Mouse (Mus musculus): Measurements from ENCODE around the gene Naa25. TPM values are rescaled to one million over a fixed set of nuclear protein-coding genes. Genes with fewer than 3 reads are reported as not detected.

The Naa25 gene
- total RNA-seq, 4 experiments from 2014 or later = 34.7 to 41.3 (median 36.6) TPM

- no peak for DNase-seq (ENCODE audit: low spot score in 2 of 2)
These were observed 4.9 kb upstream of the Naa25 start for GRCm38 (mm10) chr5:121392667-121393380.

DNA sequence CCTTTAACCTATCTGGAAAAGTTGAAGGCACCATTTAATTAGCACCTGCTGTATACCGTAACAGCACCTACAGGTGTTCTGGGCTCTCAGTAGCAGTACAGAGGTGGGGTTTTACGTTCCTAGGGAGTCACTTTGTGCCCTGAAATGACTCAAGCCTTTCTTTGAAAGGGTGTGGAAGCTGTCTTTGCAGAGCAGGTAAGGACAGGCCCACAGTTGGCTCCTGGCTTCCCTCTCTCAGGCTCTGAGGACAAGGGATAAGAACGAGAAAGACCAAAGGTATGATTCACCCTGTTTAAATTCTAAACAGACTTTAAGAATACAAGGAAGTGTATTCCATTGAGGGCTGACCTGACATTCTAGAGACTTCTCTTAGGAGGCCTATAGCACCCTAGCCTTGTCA, 4.3 kb upstream of the Naa25 start:
- no peak for DNase-seq (ENCODE audit: low spot score in 2 of 2)

- no peak for DNase-seq (ENCODE audit: low spot score in 2 of 2)
These were observed 2.1 kb upstream of the Naa25 start for GRCm38 (mm10) chr5:121395621-121396020.

GRCm38 (mm10) chr5:121398146-121398964, 619 bp downstream of the Naa25 start:
- no peak for DNase-seq (ENCODE audit: low spot score in 2 of 2)

- DNase-seq (ENCODE audit: low spot score in 2 of 2) = no peak
These were observed 1.3 kb downstream of the Naa25 start for GRCm38 (mm10) chr5:121398965-121399462.

DNA sequence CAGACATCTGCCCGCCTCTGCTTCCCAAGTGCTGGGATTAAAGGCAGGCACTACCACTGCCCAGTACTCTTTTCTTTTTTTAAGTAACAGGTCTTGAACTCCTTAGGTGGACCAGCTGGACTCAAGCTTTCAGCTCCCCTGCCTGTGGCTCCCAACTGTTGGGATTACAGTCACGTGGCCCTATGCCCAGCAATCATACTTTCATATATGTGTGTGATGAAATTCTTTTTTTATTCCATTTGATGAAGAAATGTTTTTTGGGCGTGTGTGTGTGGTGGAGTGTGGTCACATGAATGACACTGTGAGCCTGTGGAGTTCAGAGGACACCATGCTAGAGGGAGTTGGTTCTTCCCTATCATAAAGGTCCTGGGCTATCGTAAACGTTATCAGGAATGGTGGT, 1.8 kb downstream of the Naa25 start:
- no peak for DNase-seq (ENCODE audit: low spot score in 2 of 2)

DNA sequence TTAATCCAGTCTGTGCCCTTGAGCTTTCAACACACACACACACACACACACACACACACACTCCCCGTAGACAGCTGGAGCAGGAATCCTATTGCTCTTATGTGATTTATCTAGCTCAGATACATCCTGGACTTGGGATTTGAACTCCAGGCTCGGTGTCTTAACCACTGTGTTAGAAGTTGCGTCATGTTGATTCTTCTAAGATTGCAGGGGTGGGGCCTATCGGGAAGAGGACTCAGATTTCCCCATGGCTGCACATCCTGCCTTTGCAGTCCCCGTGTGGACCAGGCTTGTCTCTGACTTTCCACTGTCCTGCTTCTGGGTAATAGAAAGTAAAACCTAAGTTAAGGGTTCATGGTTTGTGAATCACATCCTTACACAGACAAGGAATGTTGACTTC, 2.3 kb downstream of the Naa25 start:
- no peak for DNase-seq (ENCODE audit: low spot score in 2 of 2)

GRCm38 (mm10) chr5:121400849-121401248, 3.1 kb downstream of the Naa25 start:
- DNase-seq (ENCODE audit: low spot score in 2 of 2) = no peak

- DNase-seq (ENCODE audit: low spot score in 2 of 2) = no peak
These were observed 10.1 kb downstream of the Naa25 start for GRCm38 (mm10) chr5:121407856-121408255.

DNA sequence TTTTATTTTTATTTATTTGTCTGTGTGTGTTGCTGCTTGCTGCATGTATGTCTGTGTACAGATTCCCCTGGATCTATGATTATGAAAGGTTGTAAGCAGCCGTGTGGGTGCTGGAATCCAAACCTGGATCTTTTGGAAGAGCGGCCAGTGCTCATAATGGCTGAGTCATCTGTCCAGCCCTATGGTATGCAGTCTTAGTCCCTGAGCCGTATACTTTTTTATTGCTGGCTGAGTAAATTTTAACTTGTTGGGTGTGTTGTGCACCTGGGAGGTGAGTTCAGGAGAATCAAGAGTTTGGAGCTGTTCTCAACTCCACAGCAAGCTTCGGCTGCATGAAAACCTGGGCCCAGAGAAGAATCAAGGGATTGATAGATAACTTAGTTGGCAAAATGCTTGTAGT, 13.2 kb downstream of the Naa25 start:
- no peak for DNase-seq (ENCODE audit: low spot score in 2 of 2)

DNA sequence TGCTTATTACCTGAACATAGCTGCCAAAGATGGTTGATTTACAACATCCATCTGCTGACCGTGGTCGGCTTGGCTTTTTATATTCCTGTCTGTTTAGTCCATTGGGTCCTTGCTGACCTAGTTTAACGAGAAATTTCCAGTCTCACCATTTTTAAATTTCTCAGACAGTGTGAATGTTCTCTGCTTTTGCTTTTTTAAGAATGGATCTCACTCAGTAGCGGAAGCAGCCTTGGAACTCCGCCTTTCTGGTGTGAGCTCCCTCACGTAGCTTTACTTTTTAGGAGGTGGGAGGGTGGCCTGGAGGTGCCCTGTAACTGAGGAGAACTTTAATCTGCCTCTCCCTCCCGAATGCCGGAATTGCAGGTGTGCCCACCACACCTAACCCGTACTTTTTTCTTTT, 23.0 kb downstream of the Naa25 start:
- no peak for DNase-seq (ENCODE audit: low spot score in 2 of 2)

GRCm38 (mm10) chr5:121422787-121423186, 25.1 kb downstream of the Naa25 start:
- DNase-seq (ENCODE audit: low spot score in 2 of 2) = peak in 1 of 2 experiments; percentile 22

GRCm38 (mm10) chr5:121423297-121423696, 25.6 kb downstream of the Naa25 start:
- no peak for DNase-seq (ENCODE audit: low spot score in 2 of 2)

GRCm38 (mm10) chr5:121428954-121429353, 31.2 kb downstream of the Naa25 start:
- no peak for DNase-seq (ENCODE audit: low spot score in 2 of 2)

DNA sequence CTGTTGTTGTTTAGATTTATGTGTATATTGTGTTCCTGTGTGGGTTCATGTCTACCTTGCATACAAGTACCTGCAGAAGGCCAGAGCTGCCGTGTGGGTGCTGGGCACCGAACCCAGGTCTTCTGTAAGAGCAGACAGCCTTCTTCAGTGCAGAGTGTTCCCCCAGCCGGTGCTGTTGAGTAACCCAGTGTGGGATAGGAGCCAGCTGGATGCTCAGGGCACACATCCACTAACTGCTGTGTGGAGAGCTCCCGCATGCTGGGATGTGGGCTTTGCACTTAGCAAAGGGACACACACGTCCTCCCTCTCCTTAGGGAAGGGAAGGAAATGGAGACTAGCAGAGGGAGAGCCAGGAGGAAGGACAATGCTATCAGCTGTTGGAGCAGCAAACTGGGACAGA, 40.4 kb downstream of the Naa25 start:
- DNase-seq (ENCODE audit: low spot score in 2 of 2) = no peak

GRCm38 (mm10) chr5:121438756-121439155, 41.0 kb downstream of the Naa25 start:
- no peak for DNase-seq (ENCODE audit: low spot score in 2 of 2)

GRCm38 (mm10) chr5:121443548-121443947, 45.8 kb downstream of the Naa25 start:
- no peak for DNase-seq (ENCODE audit: low spot score in 2 of 2)

DNA sequence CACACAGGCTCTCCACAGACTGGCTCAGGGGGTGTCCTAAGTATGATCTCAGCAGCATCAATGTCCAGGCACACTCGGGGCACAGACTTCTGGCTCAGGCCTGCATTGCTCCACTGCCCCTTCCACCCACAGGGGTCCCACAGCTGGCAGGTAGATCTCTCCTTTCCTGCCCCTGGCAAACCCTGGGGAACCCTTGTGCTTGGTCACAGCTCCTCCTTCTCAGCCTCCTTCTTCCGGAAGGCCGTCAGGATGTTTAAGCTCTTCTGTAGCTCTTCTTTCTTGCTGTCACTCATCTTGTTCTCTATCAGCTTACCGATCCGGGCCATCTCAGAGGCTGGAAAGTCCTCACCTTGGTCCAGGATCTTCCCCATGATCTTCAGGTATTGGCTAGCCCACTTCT, 47.1 kb downstream of the Naa25 start:
- no peak for DNase-seq (ENCODE audit: low spot score in 2 of 2)

- DNase-seq (ENCODE audit: low spot score in 2 of 2) = no peak
These were observed 50.7 kb downstream of the Naa25 start for GRCm38 (mm10) chr5:121448450-121448849.

DNA sequence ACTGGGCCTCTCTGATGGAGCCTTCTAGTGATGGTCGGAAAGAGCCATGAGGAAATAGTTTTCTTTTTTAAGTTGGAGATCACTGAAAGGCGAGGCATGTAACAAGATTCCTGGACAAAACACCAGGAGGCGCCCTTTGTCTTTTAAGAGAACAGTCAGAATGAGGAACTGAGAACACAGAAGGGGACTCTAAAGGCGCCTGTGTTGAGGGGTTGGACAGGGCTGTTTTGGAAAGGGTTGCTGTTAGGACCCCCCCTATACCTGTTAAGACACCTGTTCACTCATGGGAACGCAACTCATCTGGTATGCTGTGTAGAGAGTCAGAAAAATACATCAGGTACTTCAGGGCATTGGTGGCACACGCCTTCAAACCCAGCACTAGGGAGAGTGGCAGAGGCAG, 52.2 kb downstream of the Naa25 start:
- DNase-seq (ENCODE audit: low spot score in 2 of 2) = no peak

GRCm38 (mm10) chr5:121450476-121450875, 52.7 kb downstream of the Naa25 start:
- no peak for DNase-seq (ENCODE audit: low spot score in 2 of 2)

- no peak for DNase-seq (ENCODE audit: low spot score in 2 of 2)
These were observed 53.5 kb downstream of the Naa25 start for GRCm38 (mm10) chr5:121451203-121451602.

DNA sequence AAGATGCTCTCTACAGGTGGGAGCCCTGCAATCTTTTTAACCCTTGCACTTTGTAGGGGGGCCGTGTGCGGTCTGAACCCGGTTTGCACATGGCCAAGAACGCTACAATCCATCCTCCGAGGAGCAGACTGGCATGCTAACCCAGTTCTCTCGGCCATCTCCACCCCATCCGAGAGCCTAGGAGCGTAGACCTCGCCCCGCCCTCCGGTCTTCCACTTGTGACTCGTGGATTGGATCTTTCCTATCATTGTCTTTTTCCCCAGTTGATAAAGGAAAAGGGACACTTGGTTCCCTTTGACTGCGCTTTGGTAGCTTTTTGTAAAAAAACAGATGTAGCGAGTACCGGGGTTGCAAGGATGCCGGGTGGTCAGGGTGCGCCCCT, 53.9 kb downstream of the Naa25 start, which contains the start of gene Tmem116:
Tmem116 (plus strand) TSS at position 250 of the 382 bp plus-strand sequence.
- DNase-seq (ENCODE audit: low spot score in 2 of 2) = peak in 1 of 2 experiments; percentile 32
